In genomic region chr17:35201787-35202186, GRCm38 (mm10) we compare ENCODE assay signal across 8 mouse cellular contexts. TPM values are rescaled to one million over a fixed set of nuclear protein-coding genes. Genes with fewer than 3 reads are reported as not detected.
DNase-seq lines count a peak whose midpoint lies in the region; ATAC-seq and TF ChIP-seq lines count a peak whose summit lies in the region.

Gene Tnf, minus strand, starts transcription at chr17:35202007.

- peak; percentile 63 for DNase-seq in kidney, adult 9 months
- no peak for DNase-seq in kidney, adult 11 months
- DNase-seq in heart, embryonic 10.5 days (ENCODE audit: low spot score) = no peak
- no peak for DNase-seq in liver, adult 2 months (ENCODE audit: extremely low read depth, low read depth, low spot score)
- peak; percentile 35 for DNase-seq in spleen, adult 12 weeks (ENCODE audit: low spot score)
- no peak for DNase-seq in midbrain, embryonic 11.5 days (ENCODE audit: low spot score, missing footprints)
- DNase-seq in hindbrain, embryonic 11.5 days (ENCODE audit: low spot score) = no peak

- no peaks in the 10 kb centered on the region for H3K36me3 ChIP-seq in heart, embryonic 10.5 days
- H3K36me3 ChIP-seq in liver, adult 2 months (ENCODE audit: control insufficient read depth, insufficient read depth, low read length) = no peaks in the 10 kb centered on the region
- H3K36me3 ChIP-seq in midbrain, embryonic 11.5 days (ENCODE audit: control insufficient read depth, insufficient read depth, low read length) = no peaks in the 10 kb centered on the region
- H3K36me3 ChIP-seq in hindbrain, embryonic 11.5 days (ENCODE audit: control insufficient read depth, insufficient read depth, low read length) = no peaks in the 10 kb centered on the region

- WGBS in heart, embryonic 10.5 days = 34% methylated on average over 13 of the region's 13 CpGs
- 38% methylated on average over 13 of the region's 13 CpGs for WGBS in liver, adult 2 months
- WGBS in midbrain, embryonic 11.5 days = 52% methylated on average over 13 of the region's 13 CpGs
- WGBS in hindbrain, embryonic 11.5 days = 48% methylated on average over 13 of the region's 13 CpGs

- ATAC-seq in erythroid progenitor cell, adult 5-6 weeks (replicated peaks; ENCODE audit: low FRiP score, poor library complexity, severe bottlenecking) = no peak
- ATAC-seq in midbrain, embryonic 11.5 days (ENCODE audit: low FRiP score) = no peak
- ATAC-seq in hindbrain, embryonic 11.5 days (ENCODE audit: low FRiP score) = no peak

- peak within 1 kb of the TSS; percentile 16; the same call in 1 of the 2 replicates for H3K4me3 ChIP-seq in heart, embryonic 10.5 days
- peak within 1 kb of the TSS; percentile 24 for H3K4me3 ChIP-seq in liver, adult 2 months (ENCODE audit: insufficient read depth, low read depth, low read length)
- H3K4me3 ChIP-seq in midbrain, embryonic 11.5 days (ENCODE audit: low read depth, low read length) = no peak within 1 kb of the TSS
- no peak within 1 kb of the TSS for H3K4me3 ChIP-seq in hindbrain, embryonic 11.5 days (ENCODE audit: low read depth, low read length)

- TF ChIP-seq CTCF in liver, adult 2 months (IDR thresholded peaks at IDR 0.05; ENCODE audit: low read depth, low read length) = no peak

- H3K9me3 ChIP-seq in heart, embryonic 10.5 days = no peaks in the 10 kb centered on the region
- H3K9me3 ChIP-seq in midbrain, embryonic 11.5 days (ENCODE audit: control insufficient read depth, low read length) = no peaks in the 10 kb centered on the region
- no peaks in the 10 kb centered on the region for H3K9me3 ChIP-seq in hindbrain, embryonic 11.5 days (ENCODE audit: control insufficient read depth, low read length)

- peaks cover 14% of the 10 kb centered on the region for H3K4me1 ChIP-seq in heart, embryonic 10.5 days
- H3K4me1 ChIP-seq in liver, adult 2 months (ENCODE audit: control insufficient read depth, insufficient read depth, low read length) = no peaks in the 10 kb centered on the region
- H3K4me1 ChIP-seq in midbrain, embryonic 11.5 days (ENCODE audit: control insufficient read depth, insufficient read depth, low read length) = no peaks in the 10 kb centered on the region
- H3K4me1 ChIP-seq in hindbrain, embryonic 11.5 days (replicated peaks; ENCODE audit: control insufficient read depth, insufficient read depth, low read length) = no peaks in the 10 kb centered on the region

- no peak within 1 kb of the TSS for H3K27ac ChIP-seq in heart, embryonic 10.5 days
- 0 out of 2 replicates have a peak within 1 kb of the TSS, but pooled peaks have one; percentile 34 for H3K27ac ChIP-seq in liver, adult 2 months (replicated peaks; ENCODE audit: insufficient read depth, low read depth, low read length)
- no peak within 1 kb of the TSS for H3K27ac ChIP-seq in midbrain, embryonic 11.5 days (ENCODE audit: low read depth, low read length)
- no peak within 1 kb of the TSS for H3K27ac ChIP-seq in hindbrain, embryonic 11.5 days (ENCODE audit: low read depth, low read length)

- H3K4me2 ChIP-seq in midbrain, embryonic 11.5 days = no peak within 1 kb of the TSS
- no peak within 1 kb of the TSS for H3K4me2 ChIP-seq in hindbrain, embryonic 11.5 days (replicated peaks; ENCODE audit: low read depth, low read length)

- 0 out of 2 replicates have a peak, but pooled peaks have one; percentile 22 for TF ChIP-seq POLR2A in liver, adult 2 months (IDR thresholded peaks at IDR 0.05; ENCODE audit: extremely low read depth, insufficient read depth, low read length)

- H3K79me2 ChIP-seq in liver, adult 2 months (ENCODE audit: control insufficient read depth, insufficient read depth, low read length) = no peaks in the 10 kb centered on the region

- H3K27me3 ChIP-seq in heart, embryonic 10.5 days (ENCODE audit: insufficient read depth, poor library complexity, severe bottlenecking) = peaks cover 84% of the 10 kb centered on the region
- H3K27me3 ChIP-seq in liver, adult 2 months (ENCODE audit: control insufficient read depth, insufficient read depth, low read length) = no peaks in the 10 kb centered on the region
- H3K27me3 ChIP-seq in midbrain, embryonic 11.5 days (ENCODE audit: control insufficient read depth, insufficient read depth, low read length) = no peaks in the 10 kb centered on the region; the same call in 1 of the 2 replicates
- H3K27me3 ChIP-seq in hindbrain, embryonic 11.5 days (ENCODE audit: control insufficient read depth, insufficient read depth, low read length) = peaks cover 6% of the 10 kb centered on the region

- H3K9ac ChIP-seq in liver, adult 2 months (ENCODE audit: low read depth, low read length) = no peak within 1 kb of the TSS; the same call in 1 of the 2 replicates
- H3K9ac ChIP-seq in midbrain, embryonic 11.5 days (ENCODE audit: low read length) = no peak within 1 kb of the TSS
- H3K9ac ChIP-seq in hindbrain, embryonic 11.5 days (ENCODE audit: low read depth, low read length) = no peak within 1 kb of the TSS

RNA-seq across cellular contexts. Expression of gene Tnf, which starts in this region (rescaled TPM):
- 0.15 TPM in 1 of 2 replicates, not detected in the other for polyA plus RNA-seq in heart, embryonic 10.5 days (2016; fragmentation: Nextera tagmentation; extraction: Ambion mirVana)
- total RNA-seq in liver, adult 2 months (2014; rRNA removed) = 0.13 TPM in 1 of 2 replicates, not detected in the other
- polyA plus RNA-seq in liver, adult 2 months (2012; rRNA removed) = 0.15 and 0.29 TPM in 2 replicates
- 9.6 and 12.6 TPM in 2 replicates for total RNA-seq in erythroid progenitor cell, adult 5-6 weeks (2015; ENCODE audit: low replicate concordance)
- 0.90 and 3.2 TPM in 2 replicates for total RNA-seq in erythroid progenitor cell, adult 5-6 weeks (2017; ENCODE audit: low replicate concordance)
- polyA plus RNA-seq in midbrain, embryonic 11.5 days (2014; fragmentation: Nextera tagmentation; extraction: Ambion mirVana) = 0.26 TPM in 1 of 2 replicates, not detected in the other
- not detected in 2 replicates for polyA plus RNA-seq in hindbrain, embryonic 11.5 days (2014; fragmentation: Nextera tagmentation; extraction: Ambion mirVana)

Comparison
In these comparisons a context has a peak if more than half of its experiments do, and no peak if none do; other contexts are left out.
1. DNase-seq: peak in kidney, adult 9 months (single experiment) and spleen, adult 12 weeks (single experiment); none in kidney, adult 11 months (single experiment), heart, embryonic 10.5 days (single experiment), liver, adult 2 months (single experiment), midbrain, embryonic 11.5 days (single experiment) and hindbrain, embryonic 11.5 days (single experiment).
2. H3K4me3 ChIP-seq: peak in heart, embryonic 10.5 days (single experiment) and liver, adult 2 months (single experiment); none in midbrain, embryonic 11.5 days (single experiment) and hindbrain, embryonic 11.5 days (single experiment).